Mouse (Mus musculus): Measurements from ENCODE around the gene Arpc5.
"Not testable (repeated sequence)": the region's sequence is repeated elsewhere in the genome, so short reads cannot be mapped to it uniquely, and the experiment has no call there.

Gene Arpc5

DNA sequence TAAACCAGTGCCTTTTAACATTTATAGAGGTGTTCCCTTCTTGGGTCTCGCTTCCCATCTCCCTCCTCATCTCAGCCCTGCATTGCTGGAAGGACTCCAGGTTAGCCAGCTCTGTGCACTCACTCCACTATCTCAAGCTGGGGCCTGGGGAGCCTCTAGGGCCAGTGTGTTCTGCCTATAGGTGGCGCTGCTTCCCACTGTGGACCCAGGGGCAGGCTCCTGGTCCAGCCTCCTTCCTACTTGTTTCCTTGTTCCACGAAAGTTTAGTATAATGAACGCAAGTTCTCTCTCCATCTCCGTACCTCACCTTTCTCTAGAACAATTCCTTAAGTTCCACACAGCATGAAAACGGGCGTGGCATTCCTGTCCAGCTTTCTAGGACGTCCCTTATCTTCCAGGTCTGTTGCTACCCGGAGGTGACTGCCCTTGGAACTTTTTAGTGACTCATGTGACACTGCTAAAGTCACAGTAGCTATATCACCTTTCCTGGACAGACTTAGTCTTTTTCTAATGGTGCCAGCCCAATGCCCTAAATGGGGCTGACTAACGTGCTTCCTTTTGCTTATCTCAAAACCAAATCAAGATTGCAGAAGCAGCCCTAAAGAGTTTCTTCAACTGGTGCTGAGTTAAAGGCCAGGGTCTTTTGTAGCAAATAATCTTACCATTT lies 12.9 kb downstream of the Arpc5 start:
- peak in 1 of 2 experiments; percentile 48 for DNase-seq (ENCODE audit: low spot score in 2 of 2)

DNA sequence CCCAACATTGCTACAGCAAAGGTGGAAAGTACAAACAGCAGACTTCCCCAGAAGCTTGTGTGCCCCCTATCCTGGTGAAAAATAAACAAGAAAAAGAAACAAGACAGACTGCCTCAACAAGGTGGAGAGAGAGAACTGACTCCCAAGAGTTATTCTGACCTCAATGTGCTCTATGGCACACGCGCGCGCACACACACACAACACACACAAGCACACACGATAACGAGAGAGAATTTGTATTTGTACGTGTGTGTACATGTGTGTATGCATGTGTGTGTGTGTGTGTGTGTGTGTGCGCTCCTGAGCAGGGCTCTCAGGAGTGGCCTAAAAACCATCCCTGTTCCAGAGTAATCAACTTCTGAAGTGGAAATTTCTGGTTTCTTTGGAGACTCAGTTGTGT lies 18.3 kb downstream of the Arpc5 start:
- no peak for DNase-seq (ENCODE audit: low spot score in 2 of 2)

DNA sequence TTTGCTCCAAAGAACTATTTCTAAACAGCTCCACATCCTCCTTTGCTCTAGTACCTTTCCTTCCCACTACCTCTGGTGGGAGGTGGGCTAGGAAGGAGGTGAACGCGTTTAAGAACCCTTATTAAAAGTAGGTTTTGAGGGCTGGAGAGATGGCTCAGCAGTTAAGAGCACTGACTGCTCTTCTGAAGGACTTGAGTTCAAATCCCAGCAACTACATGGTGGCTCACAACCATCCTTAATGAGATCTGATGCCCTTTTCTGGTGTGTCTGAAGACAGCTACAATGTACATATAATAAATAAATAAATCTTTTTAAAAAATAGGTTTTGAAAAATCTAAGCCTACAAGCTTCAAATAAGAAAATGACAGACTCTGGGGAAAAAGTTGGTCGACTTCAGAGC lies 19.1 kb downstream of the Arpc5 start:
- DNase-seq (ENCODE audit: low spot score in 2 of 2): not testable (repeated sequence)

DNA sequence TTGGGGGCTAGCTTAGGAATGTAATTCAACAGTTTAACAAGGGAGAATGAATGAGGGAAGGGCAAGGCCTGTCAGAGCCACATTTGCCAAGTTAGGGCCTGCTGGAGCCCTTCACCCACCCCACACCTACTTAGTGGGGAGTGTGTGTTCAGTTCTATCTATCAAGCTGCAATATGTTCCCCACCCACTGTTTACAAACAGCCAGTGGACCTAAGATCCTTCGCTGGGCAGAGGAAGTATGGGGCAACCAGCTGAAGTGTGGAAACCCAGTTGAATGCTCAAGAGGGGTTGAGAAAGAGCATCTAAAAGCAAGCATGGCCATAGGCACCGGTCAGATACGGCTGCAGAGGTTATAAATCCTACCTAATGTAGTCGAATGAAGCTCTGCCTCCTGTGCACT lies 20.6 kb downstream of the Arpc5 start:
- DNase-seq (ENCODE audit: low spot score in 2 of 2): no peak

DNA sequence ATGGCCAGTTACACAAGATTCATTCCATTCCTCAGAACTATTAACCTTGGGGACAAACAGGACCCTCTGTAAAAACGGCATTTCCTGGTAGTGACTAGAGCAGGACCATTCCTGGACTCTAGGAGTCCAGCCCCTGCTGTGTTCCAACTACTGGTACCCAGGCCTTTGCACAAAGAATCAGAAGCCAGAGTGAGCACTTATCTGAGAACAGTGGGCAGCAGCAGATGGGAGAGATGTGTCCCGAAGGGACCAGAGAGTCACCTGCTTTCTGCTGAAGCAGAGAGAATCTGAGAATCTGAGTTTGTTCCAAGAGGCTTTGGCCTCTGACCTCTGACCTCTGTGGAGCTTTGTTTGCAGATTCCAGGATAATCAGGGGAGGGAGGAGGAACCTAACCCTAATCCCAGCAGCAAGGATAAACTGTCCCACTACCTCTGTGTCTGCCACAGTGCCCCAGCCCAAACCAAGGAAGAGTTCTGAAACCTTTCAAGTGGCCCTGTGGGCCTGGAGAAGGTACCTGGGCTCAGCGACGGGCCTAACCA lies 21.8 kb downstream of the Arpc5 start:
- no peak for DNase-seq (ENCODE audit: low spot score in 2 of 2)

DNA sequence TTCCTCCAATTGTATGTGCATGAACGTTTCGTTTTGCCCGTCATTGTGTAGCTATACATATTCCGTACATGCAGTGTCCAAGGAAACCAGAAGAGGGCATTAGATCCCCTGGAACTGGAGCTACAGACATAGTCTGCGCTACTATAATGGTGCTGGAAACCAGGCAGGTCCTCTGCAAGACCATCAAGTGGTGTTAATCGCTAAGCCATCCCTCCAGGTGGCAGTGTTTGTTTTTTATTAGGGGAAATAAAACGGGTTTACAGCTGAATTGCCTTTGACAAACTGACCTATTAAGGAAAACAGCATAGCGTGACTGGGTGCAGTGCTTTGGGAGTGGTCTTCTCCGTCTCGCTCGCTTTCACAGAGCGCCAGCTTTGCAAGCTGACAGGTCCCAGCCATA lies 23.9 kb downstream of the Arpc5 start:
- DNase-seq (ENCODE audit: low spot score in 2 of 2): no peak

DNA sequence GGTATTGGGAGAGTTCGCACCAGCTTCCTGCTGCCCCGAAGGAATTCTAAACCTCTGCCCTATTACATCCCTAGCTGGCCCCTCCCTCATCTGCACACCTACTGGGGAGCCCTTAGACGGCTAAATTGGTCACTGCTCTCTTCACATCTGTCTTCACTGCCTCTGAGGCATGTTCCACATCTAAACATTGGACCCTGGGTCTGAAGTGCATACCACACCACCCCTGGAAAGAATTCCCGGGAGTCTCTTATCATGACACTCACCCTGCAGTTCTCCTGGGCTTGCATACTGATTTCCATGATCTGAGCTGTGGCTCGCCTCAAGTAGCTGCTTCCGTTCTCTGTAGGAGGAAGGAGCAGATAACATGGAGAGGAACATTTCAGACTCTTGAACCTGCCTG lies 24.5 kb downstream of the Arpc5 start:
- no peak for DNase-seq (ENCODE audit: low spot score in 2 of 2)

DNA sequence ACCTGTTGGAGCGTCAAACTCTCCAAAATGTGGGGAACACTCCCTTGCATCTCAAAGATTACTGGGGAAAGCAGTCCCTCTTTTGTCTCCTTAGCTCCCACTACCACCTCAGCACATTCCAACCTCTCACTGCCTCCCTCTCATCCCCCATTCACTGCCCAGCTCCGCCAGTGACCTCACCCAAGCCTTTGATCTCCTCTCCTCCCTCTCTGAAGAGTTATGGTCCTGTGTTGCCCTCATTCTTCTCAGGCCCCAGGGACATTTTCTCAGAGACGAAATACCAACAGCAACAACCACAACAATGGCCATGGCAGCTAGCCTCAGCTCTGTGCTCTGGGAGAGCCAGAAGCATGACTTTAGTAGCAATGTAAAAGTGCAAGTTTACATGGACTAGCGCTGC lies 24.9 kb downstream of the Arpc5 start:
- no peak for DNase-seq (ENCODE audit: low spot score in 2 of 2)

DNA sequence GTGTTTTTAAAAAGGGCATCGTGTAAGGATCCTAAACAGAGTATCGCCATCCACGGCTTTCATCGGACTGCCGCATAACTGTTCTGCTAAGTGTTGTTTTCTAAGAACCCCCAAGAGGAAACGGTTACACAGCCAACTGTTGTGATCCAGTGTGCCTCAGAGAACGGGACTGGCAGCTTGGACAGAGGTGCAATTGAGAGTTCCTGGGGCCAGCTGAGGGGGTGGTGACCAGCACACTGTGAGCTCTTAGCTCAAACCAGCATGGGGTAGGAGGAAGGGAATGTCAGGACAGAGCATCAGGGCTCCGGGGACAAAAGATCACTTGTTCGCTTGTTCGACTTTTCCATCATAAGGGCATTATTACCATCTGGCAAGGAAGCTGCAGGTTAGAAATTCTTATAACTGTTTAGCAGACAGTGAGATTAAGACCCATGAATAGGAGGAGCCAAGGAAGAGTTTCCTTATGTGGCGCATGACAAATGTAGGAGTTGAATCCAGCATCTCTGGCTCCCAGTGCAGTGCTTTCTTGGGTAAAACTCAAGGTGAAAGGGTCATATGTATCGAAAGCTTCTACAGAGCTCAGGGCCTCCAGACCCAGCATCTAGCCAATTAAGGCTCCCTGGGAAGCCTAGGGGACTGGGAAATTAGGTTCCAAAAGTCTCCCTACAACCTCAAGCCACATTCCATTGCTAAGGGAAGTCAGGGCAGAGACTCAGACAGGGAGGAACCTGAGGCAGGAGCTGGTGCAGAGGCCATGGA lies 26.6 kb downstream of the Arpc5 start:
- peak in 1 of 2 experiments; percentile 50 for DNase-seq (ENCODE audit: low spot score in 2 of 2)

DNA sequence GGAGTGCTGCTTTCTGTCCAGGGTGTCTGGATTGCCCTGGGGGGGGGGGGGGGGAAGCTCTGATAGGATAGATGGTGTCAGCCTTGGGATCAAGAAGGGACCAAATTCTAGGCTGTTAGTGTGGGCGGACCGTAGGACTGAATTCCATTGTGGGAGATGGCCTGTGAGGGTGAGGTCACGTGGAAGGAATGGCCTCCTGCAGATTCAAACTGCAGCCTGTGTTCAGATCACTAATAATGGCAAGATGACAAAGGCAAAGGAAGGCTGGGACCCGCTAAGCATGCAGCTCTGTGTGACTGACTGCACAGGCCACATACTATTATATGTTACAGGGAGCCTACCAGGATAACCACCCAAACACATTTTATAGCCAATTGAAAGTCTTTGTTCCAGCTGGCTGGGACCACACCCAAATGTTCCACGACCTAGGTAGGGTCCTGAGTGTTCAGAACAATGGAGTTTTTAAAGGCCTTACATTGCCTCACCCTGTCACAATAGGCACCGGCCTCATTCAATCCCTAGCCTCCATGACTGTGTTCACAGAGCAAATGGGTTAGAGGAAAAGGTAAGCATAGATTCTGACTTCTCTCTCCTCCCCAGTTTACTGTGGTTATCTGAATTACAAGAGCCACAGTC lies 27.3 kb downstream of the Arpc5 start:
- no peak for DNase-seq (ENCODE audit: low spot score in 2 of 2)

DNA sequence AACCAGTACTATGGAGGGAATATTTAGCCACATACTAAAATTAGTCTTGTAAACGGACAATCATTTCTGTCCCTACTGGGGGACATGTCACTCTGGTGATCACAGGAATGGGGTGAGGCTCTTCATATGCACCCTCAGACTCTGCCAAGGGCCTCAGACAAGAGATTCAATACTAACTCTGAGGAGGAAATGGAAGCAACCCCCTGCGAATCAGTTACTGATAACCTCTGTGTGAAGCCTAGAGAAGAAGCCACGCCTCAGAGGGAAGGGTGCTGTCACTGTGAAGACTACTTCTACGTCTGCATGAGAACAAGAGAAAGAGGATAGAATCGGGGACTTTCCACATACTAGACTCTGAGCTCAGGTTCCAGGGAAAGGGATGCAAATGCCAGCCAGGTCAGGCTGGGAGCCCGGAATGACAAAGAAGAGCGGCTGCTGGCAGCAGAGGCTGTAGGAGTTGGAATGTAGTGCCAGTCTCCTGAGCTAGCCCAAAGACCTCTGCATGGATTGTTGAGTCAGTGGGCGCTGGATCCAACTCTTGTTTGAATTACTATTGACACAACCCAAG lies 29.4 kb downstream of the Arpc5 start:
- DNase-seq (ENCODE audit: low spot score in 2 of 2): no peak

DNA sequence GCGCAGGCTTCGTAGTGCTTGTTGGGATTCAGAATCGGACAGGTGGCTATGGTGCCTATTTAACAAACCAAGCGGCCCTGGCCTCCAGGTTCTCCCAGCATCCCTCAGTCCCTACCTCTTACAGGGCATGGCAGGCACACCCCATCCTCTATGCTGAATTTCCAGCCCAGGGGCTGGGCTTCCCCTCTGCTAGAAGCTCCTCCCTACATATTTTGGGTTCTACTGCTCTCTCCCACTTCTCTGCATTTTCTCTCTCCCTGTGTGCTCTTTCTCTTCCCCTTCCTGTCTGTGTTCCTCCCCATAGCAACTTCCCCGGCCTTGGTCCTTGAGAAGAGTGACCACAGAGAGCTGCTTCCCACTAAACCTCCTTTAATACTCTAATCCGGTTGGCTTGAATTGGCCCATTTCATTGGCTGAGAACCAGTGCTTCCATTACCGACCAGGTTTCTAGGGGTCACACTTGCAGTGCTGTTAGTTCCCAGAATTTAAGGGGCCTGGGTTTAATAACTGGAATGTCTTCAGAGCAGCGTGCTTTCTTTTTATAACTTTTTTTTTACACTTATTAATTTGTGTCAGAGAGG lies 30.4 kb downstream of the Arpc5 start:
- no peak for DNase-seq (ENCODE audit: low spot score in 2 of 2)

DNA sequence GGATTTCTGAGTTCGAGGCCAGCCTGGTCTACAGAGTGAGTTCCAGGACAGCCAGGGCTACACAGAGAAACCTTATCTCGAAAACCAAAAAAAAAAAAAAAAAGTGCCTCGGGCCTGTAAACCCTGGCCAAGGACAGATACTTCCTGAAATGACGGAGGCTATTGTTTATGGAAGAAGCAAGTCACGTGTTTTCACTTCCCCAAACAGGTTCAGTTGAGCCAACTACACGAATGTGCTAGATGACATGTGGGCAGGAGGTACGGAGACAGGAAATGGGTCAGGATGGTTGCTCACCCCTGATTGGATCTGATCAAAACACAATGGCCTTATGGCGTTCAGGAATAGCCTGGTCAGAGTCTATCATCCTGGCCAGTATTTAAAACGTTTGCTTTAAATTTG lies 31.8 kb downstream of the Arpc5 start:
- no peak for DNase-seq (ENCODE audit: low spot score in 2 of 2)

DNA sequence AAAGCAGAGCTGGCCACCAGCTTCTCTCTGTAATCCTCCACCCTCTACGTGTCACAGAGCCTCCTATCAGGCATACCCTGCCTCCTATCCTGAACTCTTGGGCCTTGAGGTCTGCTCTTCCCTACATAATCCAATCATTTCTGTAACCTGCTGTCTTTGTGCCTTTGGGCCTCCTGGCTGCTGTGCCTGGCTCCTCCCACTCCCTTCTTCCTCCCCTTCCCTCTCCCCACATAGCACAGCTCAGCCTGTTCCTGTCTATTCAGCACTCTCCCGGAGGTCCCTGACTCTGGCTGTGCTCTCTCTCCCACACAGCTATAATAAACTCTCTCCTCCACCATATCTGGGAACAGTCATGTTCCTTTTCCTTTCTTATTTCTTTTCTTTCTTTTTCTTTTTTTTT lies 33.6 kb downstream of the Arpc5 start, which contains the start of gene Ncf2:
Gene Ncf2, plus strand, starts transcription at position 298 of the 400 bp plus-strand sequence.
- DNase-seq (ENCODE audit: low spot score in 2 of 2): no peak

DNA sequence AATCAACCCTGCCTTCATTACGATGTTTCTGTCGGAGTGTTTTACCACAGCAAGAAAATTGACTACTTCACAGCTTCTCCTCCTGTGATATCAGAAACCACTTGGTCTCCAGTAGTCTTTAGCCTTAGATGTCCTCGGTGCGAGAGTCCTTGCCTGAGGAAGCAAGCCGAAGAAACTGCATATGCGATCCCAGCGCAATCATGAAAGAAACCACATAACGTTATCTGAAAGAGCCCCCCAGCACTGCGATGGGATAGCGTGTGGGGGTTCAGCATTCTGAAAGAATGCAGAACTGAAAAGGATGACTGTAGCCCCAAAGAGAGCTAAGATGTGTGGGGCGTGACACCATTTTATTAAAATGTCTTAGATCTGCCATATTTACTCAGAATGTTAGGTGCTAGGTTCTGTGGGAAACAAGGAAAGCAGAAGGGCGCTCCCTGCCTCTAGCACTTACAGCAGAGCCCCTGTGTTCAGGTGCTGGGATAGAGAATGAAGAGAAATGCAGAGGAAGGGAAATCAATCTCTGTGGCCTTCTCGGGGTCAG lies 34.4 kb downstream of the Arpc5 start:
- DNase-seq (ENCODE audit: low spot score in 2 of 2): no peak

DNA sequence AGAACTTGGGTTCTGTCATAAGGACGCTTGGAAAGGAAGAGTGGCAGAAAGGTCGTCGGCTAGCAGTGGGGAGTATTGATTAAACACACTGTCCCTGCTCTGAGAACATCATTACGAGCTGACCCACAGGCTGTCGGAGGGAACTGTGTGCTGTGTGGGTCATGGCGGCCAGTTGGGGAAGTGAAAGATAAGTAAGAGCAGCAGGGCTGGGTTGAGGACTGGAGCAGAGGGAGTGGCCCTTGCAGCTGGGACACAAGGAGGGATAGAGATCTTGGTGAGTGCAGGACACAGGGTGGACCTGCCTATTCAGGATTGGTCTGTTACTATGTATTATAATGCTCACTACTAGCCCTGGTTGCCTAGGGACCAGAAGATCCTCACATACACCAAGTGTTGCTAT lies 38.6 kb downstream of the Arpc5 start:
- no peak for DNase-seq (ENCODE audit: low spot score in 2 of 2)

DNA sequence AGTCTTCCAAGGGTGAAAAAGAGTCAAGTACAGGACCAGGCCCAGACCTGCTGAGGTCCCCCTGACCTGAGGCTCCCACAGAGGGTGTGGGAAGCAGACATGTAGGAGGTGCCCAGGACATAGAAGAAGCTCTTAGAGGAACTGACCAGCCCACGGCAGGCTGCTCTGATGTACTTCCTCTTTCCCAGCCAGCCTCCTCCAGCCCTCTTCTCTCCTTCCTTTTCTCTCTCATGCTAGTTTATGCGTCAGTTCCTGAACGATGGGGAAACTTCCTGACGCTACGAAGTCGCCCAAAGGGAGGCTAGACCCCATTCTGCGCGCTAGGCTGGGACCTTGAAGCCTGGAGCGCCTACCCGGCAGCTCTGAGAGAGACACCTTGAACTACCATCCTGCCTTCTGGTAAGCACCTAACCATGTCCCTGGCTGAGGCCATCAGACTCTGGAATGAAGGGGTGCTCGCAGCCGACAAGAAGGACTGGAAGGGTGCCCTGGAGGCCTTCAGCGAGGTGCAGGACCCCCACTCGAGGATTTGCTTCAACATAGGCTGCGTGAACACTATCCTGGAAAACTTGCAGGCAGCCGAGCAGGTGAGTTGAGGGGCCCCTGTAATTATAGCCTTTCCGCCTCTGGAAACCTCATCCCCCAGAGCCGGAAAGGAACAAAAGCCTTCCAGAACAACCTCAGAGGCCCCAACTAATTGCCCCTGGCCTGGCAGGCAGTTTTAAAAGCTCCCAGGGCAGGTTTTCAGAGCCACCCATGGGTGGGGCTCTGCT lies 41.5 kb downstream of the Arpc5 start:
- DNase-seq (ENCODE audit: low spot score in 2 of 2): no peak

DNA sequence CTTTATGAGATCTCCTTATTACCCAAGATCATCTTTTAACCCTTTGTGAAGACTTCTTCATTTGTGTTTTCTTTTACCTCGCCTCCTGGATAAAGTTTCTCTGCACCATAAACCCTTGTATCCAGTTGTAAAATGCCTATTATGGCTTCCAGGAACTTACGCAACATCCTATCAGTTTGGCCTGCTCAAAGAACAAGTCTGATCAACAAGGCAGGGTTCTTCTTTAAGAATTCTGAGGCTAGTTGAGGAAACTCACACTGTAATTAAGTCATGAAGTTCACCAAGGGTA lies 42.0 kb downstream of the Arpc5 start:
- DNase-seq (ENCODE audit: low spot score in 2 of 2): no peak

DNA sequence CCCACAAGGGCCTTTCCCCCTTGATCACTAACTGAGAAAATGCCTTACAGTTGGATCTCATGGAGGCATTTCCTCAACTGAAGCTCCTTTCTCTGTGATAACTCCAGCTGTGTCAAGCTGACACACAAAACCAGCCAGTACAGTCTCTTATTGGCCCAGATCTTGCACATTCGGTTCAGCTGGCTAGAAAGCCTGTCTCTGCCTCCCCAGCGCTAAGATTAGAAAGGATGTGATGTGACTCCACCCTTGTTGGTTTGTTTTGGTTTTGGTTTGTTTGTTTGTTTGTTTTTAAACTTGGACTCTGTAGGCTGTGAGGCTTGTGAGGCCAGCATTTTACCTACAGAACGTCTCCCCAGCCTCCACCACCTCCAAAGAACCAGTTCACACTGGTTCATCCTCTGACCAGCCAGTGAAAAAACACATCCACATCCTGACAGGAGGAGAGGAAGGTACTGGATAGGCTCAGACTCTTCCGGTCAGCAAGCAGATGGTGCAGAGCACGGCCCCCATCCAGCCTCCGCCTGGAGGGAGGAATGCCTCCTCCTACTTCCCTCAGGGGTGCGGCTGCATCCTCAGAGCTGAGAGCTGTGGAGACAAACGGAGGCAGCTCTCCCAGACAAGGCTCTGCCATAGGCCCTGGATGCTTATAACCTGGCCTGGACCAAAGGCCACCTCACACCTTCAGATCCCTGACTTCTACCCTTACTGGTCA lies 43.4 kb downstream of the Arpc5 start:
- DNase-seq (ENCODE audit: low spot score in 2 of 2): no peak

All from frontal cortex, postnatal 14 days (tissue).